Mouse (Mus musculus): ENCODE results near the gene Olfr1044. TPM values are rescaled to one million over a fixed set of nuclear protein-coding genes. Genes with fewer than 3 reads are reported as not detected.
"Not testable (repeated sequence)": the region's sequence is repeated elsewhere in the genome, so short reads cannot be mapped to it uniquely, and the experiment has no call there.

Gene Olfr1044
- not detected in 2 replicates for total RNA-seq (2014; rRNA removed; ENCODE audit: low replicate concordance)
- polyA plus RNA-seq (2015; fragmentation: Nextera tagmentation; extraction: Ambion mirVana), result not detected in 2 replicates

GRCm38 (mm10) chr2:86177720-86178119, at the start of gene Olfr1044:
Gene Olfr1044 (minus strand): TSS chr2:86177820.
- no peak for DNase-seq (ENCODE audit: low spot score)
- H3K27ac ChIP-seq (ENCODE audit: low read depth), result no peak within 1 kb of the TSS
- no peaks in the 10 kb centered on the region for H3K9me3 ChIP-seq (replicated peaks; ENCODE audit: control insufficient read depth, low read length)
- no peak within 1 kb of the TSS for H3K9ac ChIP-seq (replicated peaks; ENCODE audit: low read depth, low read length)
- H3K4me1 ChIP-seq (ENCODE audit: control insufficient read depth, insufficient read depth), result no peaks in the 10 kb centered on the region
- H3K27me3 ChIP-seq (ENCODE audit: control insufficient read depth, insufficient read depth, low read length), result no peaks in the 10 kb centered on the region
- TF ChIP-seq CTCF (IDR thresholded peaks at IDR 0.05; ENCODE audit: low read depth), result no peak
- TF ChIP-seq EP300 (IDR thresholded peaks at IDR 0.05; ENCODE audit: low read depth), result no peak
- H3K4me3 ChIP-seq (ENCODE audit: low read depth, low read length), result no peak within 1 kb of the TSS
- no peak for ATAC-seq (ENCODE audit: insufficient read depth, low read depth)
- no peak within 1 kb of the TSS for H3K4me2 ChIP-seq (ENCODE audit: low read depth, low read length)
- no peaks in the 10 kb centered on the region for H3K36me3 ChIP-seq (replicated peaks; ENCODE audit: control insufficient read depth, insufficient read depth, low read length)

- ATAC-seq (ENCODE audit: insufficient read depth, low read depth), result no peak
- 58% methylated on average over 2 of the region's 2 CpGs for WGBS
- Histone ChIP-seq H3K27ac (ENCODE audit: low read depth) (no peak within 1 kb of the TSS), H3K27me3 (ENCODE audit: control insufficient read depth, insufficient read depth, low read length) (no peaks in the 10 kb centered on the region), H3K4me2 (ENCODE audit: low read depth, low read length) (no peak within 1 kb of the TSS), H3K9ac (replicated peaks; ENCODE audit: low read depth, low read length) (no peak within 1 kb of the TSS), H3K4me3 (ENCODE audit: low read depth, low read length) (no peak within 1 kb of the TSS), H3K4me1 (ENCODE audit: control insufficient read depth, insufficient read depth) (no peaks in the 10 kb centered on the region), H3K36me3 (replicated peaks; ENCODE audit: control insufficient read depth, insufficient read depth, low read length) (no peaks in the 10 kb centered on the region), H3K9me3 (replicated peaks; ENCODE audit: control insufficient read depth, low read length) (no peaks in the 10 kb centered on the region)
- TF ChIP-seq EP300 (IDR thresholded peaks at IDR 0.05; ENCODE audit: low read depth) (no peak), CTCF (IDR thresholded peaks at IDR 0.05; ENCODE audit: low read depth) (no peak)
- DNase-seq (ENCODE audit: low spot score), result no peak
These were observed 41.6 kb upstream of the Olfr1044 start, which contains the start of gene Olfr1046 for GRCm38 (mm10) chr2:86219214-86219613. Gene Olfr1046 (minus strand): TSS chr2:86219314.

GRCm38 (mm10) chr2:86202909-86203308, 25.3 kb upstream of the Olfr1044 start, which contains the start of gene Olfr1045:
Gene Olfr1045 (minus strand): TSS chr2:86203009.
- Histone ChIP-seq H3K4me2 (ENCODE audit: low read depth, low read length) (no peak within 1 kb of the TSS), H3K27ac (ENCODE audit: low read depth) (no peak within 1 kb of the TSS), H3K4me3 (ENCODE audit: low read depth, low read length) (no peak within 1 kb of the TSS), H3K4me1 (ENCODE audit: control insufficient read depth, insufficient read depth) (no peaks in the 10 kb centered on the region), H3K36me3 (replicated peaks; ENCODE audit: control insufficient read depth, insufficient read depth, low read length) (no peaks in the 10 kb centered on the region), H3K9ac (replicated peaks; ENCODE audit: low read depth, low read length) (no peak within 1 kb of the TSS), H3K27me3 (ENCODE audit: control insufficient read depth, insufficient read depth, low read length) (no peaks in the 10 kb centered on the region), H3K9me3 (replicated peaks; ENCODE audit: control insufficient read depth, low read length) (no peaks in the 10 kb centered on the region)
- no peak for ATAC-seq (ENCODE audit: insufficient read depth, low read depth)
- no peak for DNase-seq (ENCODE audit: low spot score)
- TF ChIP-seq CTCF (IDR thresholded peaks at IDR 0.05; ENCODE audit: low read depth) (no peak), EP300 (IDR thresholded peaks at IDR 0.05; ENCODE audit: low read depth) (no peak)

GRCm38 (mm10) chr2:86195863-86196262, 18.2 kb upstream of the Olfr1044 start:
- no peak for TF ChIP-seq EP300 (IDR thresholded peaks at IDR 0.05; ENCODE audit: low read depth)
- no peak for TF ChIP-seq CTCF (IDR thresholded peaks at IDR 0.05; ENCODE audit: low read depth)
- no peak overlapping the region for H3K4me2 ChIP-seq (ENCODE audit: low read depth, low read length)
- WGBS, result 9% methylated on average over 1 of the region's 1 CpGs
- H3K9ac ChIP-seq (replicated peaks; ENCODE audit: low read depth, low read length), result no peak overlapping the region
- H3K4me3 ChIP-seq (ENCODE audit: low read depth, low read length), result no peak overlapping the region
- H3K4me1 ChIP-seq (ENCODE audit: control insufficient read depth, insufficient read depth), result no peaks in the 10 kb centered on the region
- H3K36me3 ChIP-seq (replicated peaks; ENCODE audit: control insufficient read depth, insufficient read depth, low read length), result no peaks in the 10 kb centered on the region
- no peaks in the 10 kb centered on the region for H3K9me3 ChIP-seq (replicated peaks; ENCODE audit: control insufficient read depth, low read length)
- H3K27me3 ChIP-seq (ENCODE audit: control insufficient read depth, insufficient read depth, low read length), result no peaks in the 10 kb centered on the region
- no peak for ATAC-seq (ENCODE audit: insufficient read depth, low read depth)
- no peak for DNase-seq (ENCODE audit: low spot score)
- no peak overlapping the region for H3K27ac ChIP-seq (ENCODE audit: low read depth)

- Histone ChIP-seq H3K4me1 (ENCODE audit: control insufficient read depth, insufficient read depth) (no peaks in the 10 kb centered on the region), H3K9ac (replicated peaks; ENCODE audit: low read depth, low read length) (no peak within 1 kb of the TSS), H3K27me3 (ENCODE audit: control insufficient read depth, insufficient read depth, low read length) (no peaks in the 10 kb centered on the region), H3K9me3 (replicated peaks; ENCODE audit: control insufficient read depth, low read length) (no peaks in the 10 kb centered on the region), H3K4me2 (ENCODE audit: low read depth, low read length) (no peak within 1 kb of the TSS), H3K27ac (ENCODE audit: low read depth) (no peak within 1 kb of the TSS), H3K4me3 (ENCODE audit: low read depth, low read length) (no peak within 1 kb of the TSS), H3K36me3 (replicated peaks; ENCODE audit: control insufficient read depth, insufficient read depth, low read length) (no peaks in the 10 kb centered on the region)
- no peak for ATAC-seq (ENCODE audit: insufficient read depth, low read depth)
- DNase-seq (ENCODE audit: low spot score), result no peak
- TF ChIP-seq EP300 (IDR thresholded peaks at IDR 0.05; ENCODE audit: low read depth) (no peak), CTCF (IDR thresholded peaks at IDR 0.05; ENCODE audit: low read depth) (no peak)
These were observed 8.0 kb upstream of the Olfr1044 start, which contains the start of gene Olfr52 for GRCm38 (mm10) chr2:86185583-86185982. Gene Olfr52 (minus strand): TSS chr2:86185683.

GRCm38 (mm10) chr2:86179950-86180349, 2.3 kb upstream of the Olfr1044 start:
- whole genome bisulfite sequencing, result 66% methylated on average over 3 of the region's 3 CpGs
- H3K27me3 ChIP-seq (ENCODE audit: control insufficient read depth, insufficient read depth, low read length), result no peaks in the 10 kb centered on the region
- TF ChIP-seq CTCF (IDR thresholded peaks at IDR 0.05; ENCODE audit: low read depth) (no peak), EP300 (IDR thresholded peaks at IDR 0.05; ENCODE audit: low read depth) (no peak)
- no peaks in the 10 kb centered on the region for H3K9me3 ChIP-seq (replicated peaks; ENCODE audit: control insufficient read depth, low read length)
- no peak overlapping the region for H3K9ac ChIP-seq (replicated peaks; ENCODE audit: low read depth, low read length)
- no peak overlapping the region for H3K4me3 ChIP-seq (ENCODE audit: low read depth, low read length)
- ATAC-seq (ENCODE audit: insufficient read depth, low read depth) (no peak), DNase-seq (ENCODE audit: low spot score) (no peak)
- no peak overlapping the region for H3K27ac ChIP-seq (ENCODE audit: low read depth)
- H3K36me3 ChIP-seq (replicated peaks; ENCODE audit: control insufficient read depth, insufficient read depth, low read length), result no peaks in the 10 kb centered on the region
- no peak overlapping the region for H3K4me2 ChIP-seq (ENCODE audit: low read depth, low read length)
- no peaks in the 10 kb centered on the region for H3K4me1 ChIP-seq (ENCODE audit: control insufficient read depth, insufficient read depth)

- H3K36me3 ChIP-seq (replicated peaks; ENCODE audit: control insufficient read depth, insufficient read depth, low read length); ATAC-seq (ENCODE audit: insufficient read depth, low read depth); DNase-seq (ENCODE audit: low spot score); H3K27ac ChIP-seq (ENCODE audit: low read depth); H3K4me2 ChIP-seq (ENCODE audit: low read depth, low read length); H3K9me3 ChIP-seq (replicated peaks; ENCODE audit: control insufficient read depth, low read length); H3K9ac ChIP-seq (replicated peaks; ENCODE audit: low read depth, low read length); H3K4me1 ChIP-seq (ENCODE audit: control insufficient read depth, insufficient read depth); H3K27me3 ChIP-seq (ENCODE audit: control insufficient read depth, insufficient read depth, low read length); H3K4me3 ChIP-seq (ENCODE audit: low read depth, low read length): not testable (repeated sequence)
- 68% methylated on average over 7 of the region's 7 CpGs for WGBS
These were observed 2.2 kb downstream of the Olfr1044 start for GRCm38 (mm10) chr2:86175422-86175821.
